Mouse (Mus musculus) spleen, postnatal 4 days (tissue): ENCODE results near the gene Arpp21.

Experiments used
- DNase-seq, 2 experiments: peaks; one replicate each; pipeline ENCODE4 v3.0.0; 2022; ENCODE audit warnings: low spot score in 2 of 2

Arpp21 gene

GRCm38 (mm10) chr9:112235696-112236397 is at the start of gene Arpp21:
Gene Arpp21 (minus strand): TSS chr9:112235938.
- no peak for DNase-seq

DNA sequence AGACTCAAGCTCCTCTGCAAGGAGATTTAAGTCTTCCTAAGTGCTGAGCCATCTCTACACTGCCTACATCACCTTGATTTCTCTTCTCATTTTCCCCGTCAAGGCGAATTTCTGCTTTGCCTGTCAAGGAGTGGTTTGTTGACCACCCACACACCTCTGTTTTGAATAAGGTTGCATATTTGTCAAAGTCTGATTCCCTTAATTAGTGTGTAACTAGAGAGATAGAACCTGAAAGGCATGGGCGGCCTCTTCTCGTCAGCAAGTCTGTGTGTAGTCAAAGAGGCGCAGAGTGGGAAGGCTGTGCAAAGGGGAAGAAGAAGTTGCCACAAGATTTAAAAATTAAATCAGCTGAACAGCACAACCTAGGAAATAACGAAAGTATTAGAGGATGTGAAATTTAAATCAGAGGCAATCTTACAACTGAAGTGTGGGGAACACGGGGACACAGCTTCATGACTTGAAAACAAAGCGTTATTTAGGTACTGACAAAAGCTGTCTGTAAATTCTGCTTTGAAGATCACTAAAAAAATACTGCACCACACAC is 36.8 kb upstream of the Arpp21 start:
- no peak for DNase-seq

DNA sequence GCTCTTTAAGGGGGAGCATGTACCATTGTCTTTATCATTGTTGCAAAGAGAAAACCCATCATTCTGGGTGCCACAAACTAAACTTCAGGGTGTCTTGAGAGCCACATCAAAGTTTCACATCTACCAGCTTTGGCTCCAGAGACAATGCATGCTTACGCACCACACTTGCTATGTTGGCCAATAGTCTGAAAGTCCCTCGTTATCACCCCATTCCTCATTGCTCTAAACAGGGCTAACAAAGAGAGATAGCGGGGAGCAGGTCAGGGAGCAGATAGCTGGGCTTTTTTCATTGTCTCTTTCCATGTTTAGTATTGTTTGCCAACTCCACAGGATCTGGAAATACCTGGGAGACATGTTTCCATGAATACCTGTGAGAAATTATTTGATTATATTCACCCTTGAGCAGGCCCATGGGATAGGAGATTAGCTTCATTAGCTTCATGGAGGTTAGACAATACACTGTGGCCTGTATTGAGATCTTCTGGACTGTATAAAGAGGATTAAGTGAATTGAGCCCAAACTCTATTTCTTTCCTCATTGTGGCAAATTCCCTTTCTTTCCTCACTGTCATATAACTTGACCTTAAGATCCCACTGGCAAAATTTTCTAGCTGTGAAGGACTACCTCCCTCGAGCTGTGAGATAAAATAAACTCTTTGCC is 29.4 kb upstream of the Arpp21 start:
- no peak for DNase-seq

DNA sequence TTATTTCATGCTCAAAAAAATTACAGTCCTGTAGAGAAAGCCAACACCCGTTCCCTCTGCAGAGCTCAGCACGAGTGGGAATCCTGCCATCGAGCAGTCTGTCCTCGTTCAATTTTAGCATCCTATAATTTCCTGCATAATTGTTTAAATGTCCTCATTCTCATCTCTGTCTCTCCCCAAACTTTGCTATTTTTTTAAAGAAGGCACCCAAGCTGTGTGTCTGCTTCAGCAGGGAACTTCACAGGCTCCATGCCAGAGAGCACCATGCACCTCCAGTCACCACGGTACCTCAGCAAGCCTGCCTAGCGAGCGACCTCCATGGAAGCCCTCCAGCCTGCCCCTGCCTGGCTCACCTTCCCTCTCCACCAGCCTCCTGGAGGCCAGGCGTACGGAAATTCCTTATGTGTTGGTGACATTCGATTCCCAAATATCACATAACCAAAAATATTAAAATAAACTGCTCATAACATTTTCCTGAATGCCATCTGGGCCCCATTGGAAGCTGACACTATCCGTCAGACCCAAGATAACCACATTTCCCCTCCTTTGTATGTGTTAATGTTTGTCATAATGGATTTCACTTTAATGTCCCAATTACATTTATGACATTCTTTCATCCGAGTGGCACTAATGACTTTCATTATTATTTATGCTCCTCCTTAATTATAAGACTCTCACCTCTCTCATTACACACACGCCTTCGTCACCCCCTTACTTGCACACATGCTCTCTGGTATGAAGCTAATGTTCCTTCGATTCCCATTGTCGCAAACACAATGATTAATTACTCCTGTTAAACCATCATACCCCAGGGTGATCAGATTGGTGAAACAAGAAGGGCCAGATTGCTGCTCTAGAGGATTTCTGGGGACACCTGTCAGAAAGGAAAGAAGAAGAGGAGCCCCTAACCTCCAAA is 26.5 kb upstream of the Arpp21 start:
- no peak for DNase-seq

DNA sequence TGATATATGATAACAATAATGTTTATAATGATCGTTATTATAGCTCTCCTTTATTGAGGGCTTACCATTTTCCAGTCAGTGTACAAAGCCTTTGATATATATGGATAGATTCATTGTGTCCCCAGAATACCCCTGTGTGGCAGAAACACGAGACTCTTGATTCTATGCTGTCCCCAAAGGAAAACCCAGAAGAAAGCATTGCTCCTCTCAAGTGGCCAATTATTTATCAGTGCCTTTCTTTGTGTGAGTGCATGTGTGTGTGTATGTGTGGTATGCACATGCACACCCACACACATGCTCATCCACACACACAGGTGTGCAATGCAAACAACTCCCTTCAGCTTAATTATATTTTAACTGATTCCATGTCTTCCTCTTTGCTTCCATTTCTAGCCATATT is 25.8 kb upstream of the Arpp21 start:
- DNase-seq, result no peak

GRCm38 (mm10) chr9:112260696-112261095 is 25.0 kb upstream of the Arpp21 start:
- DNase-seq, result no peak

- DNase-seq, result no peak
Measured at GRCm38 (mm10) chr9:112258560-112258959, 22.8 kb upstream of the Arpp21 start.

- no peak for DNase-seq
Measured at GRCm38 (mm10) chr9:112255971-112256370, 20.2 kb upstream of the Arpp21 start.

DNA sequence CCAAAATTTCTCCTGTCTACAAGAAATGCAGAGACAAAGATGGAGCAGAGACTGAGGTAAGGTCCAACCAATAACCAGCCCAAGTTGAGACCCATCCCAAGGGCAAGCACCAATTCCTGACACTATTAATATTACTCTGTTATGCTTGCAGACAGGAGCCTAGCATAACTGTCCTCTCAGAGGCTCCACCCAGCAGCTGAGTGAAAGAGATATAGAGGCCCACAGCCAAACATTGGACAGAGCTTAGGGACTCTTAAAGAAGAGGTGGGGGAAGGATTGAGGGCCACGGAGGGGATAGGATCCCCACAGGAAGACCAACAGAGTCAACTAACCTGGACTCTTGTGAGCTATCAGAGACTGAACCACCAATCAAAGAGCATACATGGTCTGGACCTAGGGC is 18.0 kb upstream of the Arpp21 start:
- DNase-seq, result no peak

DNA sequence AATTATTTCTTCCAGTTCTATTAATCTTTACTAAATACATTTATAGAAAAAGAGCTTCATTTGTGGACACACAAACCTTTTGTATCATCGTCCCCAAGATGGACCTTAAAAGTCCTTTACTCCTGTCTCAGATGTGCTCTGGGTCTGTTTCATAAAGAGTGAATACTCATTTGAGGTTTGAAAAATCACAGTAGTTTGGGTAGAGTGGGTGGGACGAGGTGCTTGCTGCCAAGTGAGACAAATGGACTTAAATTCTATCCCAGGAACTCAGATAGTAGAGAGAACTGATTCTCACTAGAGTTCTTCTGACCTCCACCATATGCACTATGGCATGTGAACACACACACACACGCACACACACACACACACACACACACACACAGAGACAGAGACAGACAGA is 16.1 kb upstream of the Arpp21 start:
- DNase-seq, result no peak

DNA sequence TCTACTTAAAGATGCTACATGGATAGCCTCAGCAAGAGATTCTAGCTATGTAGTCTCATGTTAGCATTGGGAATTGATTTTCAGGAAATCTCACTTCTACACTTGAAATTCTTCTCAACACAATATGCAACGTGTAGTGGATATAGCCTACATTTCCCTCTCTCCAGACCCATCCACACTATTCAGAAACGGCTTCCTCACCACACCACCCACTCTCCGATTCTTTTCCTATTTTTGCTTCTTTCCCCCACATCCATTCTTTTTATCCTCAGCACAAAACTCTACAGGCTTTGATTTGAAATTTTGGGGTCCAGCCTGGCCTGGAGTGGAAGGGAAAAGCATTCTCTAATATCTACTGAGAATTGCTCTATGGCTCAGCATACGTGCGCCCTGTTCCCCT is 15.6 kb upstream of the Arpp21 start:
- DNase-seq, result no peak

- no peak for DNase-seq
Measured at GRCm38 (mm10) chr9:112249753-112250152, 14.0 kb upstream of the Arpp21 start.

GRCm38 (mm10) chr9:112247183-112247582 is 11.4 kb upstream of the Arpp21 start:
- DNase-seq, result no peak

DNA sequence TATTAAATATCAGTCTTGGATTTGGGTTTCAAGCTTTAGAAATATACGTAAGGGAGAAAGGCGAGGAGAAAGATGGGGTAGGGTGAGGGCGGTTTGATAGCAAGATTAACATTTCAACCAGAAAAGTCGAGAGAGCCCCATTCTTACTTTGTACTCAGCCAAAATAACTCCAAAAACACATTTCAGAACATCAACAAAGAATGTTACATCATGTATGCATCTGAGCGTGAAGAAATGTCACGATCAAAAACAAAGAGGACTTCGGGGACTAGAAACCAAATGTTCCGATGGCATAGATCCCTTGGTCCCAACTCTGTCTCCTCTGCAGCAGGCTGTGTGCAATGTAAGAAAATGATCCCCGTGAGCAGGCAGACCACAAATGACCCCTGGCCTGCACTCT is 2.4 kb upstream of the Arpp21 start:
- DNase-seq, result no peak

- DNase-seq, result no peak
Measured at GRCm38 (mm10) chr9:112236551-112236950, 813 bp upstream of the Arpp21 start.

GRCm38 (mm10) chr9:112235041-112235695 is 570 bp downstream of the Arpp21 start:
- peak in 1 of 2 experiments; percentile 65 for DNase-seq

DNA sequence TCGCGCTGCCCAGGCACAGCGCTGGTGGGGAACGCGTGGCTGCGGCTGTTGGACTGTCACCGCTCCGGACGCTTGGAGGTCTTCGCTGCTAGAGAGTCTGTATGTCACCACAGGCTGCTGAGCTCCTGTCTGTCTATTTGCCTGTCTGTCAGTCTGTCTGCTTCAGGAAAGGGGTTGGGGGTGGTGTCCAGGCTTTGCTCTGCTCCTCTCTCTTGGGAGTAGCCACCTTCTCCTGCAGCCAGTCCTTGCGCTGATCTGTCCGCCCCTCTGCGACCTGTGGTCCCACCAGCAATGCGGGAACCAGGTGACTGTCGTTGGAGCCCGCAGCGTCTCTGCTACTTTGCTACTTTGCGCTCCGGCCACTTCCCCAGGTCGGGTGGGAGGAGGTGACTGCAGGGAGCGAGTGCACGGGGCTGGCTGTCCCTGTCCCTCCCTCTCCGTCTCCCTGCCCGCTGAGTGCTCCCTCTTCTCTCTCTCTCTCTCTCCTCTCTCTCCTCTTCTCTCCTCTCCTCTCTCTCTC is 1.2 kb downstream of the Arpp21 start:
- DNase-seq, result no peak

DNA sequence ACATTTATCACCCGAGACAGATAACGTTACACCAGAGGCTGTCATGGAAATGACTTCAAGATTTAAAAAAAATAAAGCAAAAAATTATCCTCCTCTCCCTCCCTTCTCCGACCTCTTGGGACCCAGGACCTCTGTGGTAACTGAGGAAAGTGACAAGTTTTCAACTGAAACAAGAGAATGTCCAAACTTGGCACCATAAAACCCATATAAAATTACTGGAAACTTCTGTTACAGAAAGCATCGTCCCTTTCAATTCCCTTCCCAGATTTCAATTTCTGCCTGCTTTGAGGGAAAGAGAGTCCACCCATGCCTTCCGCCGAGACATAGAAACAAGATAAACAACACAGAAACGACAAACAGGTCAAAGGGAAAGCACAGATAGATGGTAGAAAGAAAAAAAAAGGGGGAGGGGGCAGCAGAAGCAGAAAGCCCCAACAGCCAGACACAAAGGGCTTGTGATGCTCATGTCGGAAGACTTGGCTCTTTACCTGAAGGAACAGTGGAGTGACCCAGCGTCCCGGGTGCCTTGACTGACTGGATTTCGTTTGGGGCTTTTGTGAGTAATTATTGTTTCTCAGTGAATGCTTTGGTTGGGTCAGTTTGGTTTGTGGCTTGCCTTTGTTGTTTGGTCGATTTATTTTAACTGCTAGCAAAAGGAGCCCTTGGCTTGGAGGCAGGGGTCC is 1.8 kb downstream of the Arpp21 start:
- no peak for DNase-seq

DNA sequence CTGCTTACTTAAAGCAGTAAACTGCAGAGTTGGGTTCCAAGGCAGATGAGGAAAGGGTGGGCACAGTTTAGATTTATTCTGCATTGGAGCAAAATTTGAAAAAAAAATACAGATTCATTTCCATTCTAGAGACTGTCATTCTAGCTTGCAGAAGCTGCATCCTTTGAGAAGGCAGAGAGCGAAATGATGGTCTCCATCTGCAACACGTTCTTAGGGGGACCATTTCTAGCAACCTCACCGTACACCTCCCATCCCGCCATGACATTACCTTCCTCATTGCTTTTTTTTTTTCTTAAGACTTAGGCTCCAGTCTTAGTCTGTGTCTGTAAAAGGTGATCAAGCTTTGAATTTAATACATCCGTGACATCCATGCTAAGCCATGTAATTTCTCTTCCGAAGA is 2.4 kb downstream of the Arpp21 start:
- no peak for DNase-seq

DNA sequence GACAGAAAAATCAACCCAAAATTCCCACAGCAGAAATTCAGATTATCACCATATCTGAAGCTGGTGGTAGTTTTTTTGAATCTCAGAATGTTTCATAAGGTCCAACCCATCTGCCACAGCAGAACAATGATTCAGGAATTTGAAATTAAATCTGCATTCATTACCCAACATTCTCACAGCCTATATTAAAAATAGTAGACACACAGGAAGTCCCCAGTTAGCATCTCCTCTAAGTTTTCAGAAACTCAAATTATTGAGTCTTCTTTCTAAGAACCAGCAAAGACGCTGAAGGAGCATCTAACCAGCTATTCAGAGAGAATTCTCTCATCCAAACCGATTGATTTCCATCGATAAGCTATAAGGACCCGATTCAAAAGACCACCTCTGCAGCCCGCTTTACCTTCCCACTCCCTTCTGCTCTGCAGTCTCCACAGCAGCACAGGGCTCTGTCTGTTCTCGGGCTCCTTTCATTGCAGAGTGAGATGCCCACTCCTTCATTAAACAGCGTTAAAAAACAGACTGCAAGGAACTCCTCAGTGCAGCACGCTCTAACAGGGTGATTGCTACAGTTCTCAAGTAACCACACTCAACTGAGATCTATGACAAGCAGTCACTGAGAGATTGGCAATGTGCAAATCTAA is 3.7 kb downstream of the Arpp21 start:
- DNase-seq, result no peak
